Mouse (Mus musculus) bone marrow macrophage, adult 2 months (primary cell): Measurements from ENCODE around the gene Dhx16. TPM values are rescaled to one million over a fixed set of nuclear protein-coding genes. Genes with fewer than 3 reads are reported as not detected.
A peak's percentile ranks its signal among the peaks of the same experiment; 100 is the strongest.
"Not testable (repeated sequence)": the region's sequence is repeated elsewhere in the genome, so short reads cannot be mapped to it uniquely, and the experiment has no call there.

Source experiments
- H3K27ac ChIP-seq: 2 replicates; pipeline ENCODE4 v1.5.1; 2012; ENCODE audit warnings: low read depth, low read length; ENCODE audit not compliant: insufficient read depth
- H3K4me1 ChIP-seq: 2 replicates; pipeline ENCODE4 v1.6.1; 2012; ENCODE audit warnings: low read length; ENCODE audit not compliant: control insufficient read depth, insufficient read depth
- H3K4me3 ChIP-seq: 2 replicates; pipeline ENCODE4 v1.5.1; 2012; ENCODE audit warnings: mild to moderate bottlenecking, low read length, moderate library complexity; ENCODE audit not compliant: insufficient read depth
- CTCF ChIP-seq: IDR thresholded peaks from 2 replicates; pipeline ENCODE4 v1.5.1; 2012; ENCODE audit warnings: low read depth, mild to moderate bottlenecking, low read length, moderate library complexity
- POLR2A ChIP-seq: IDR thresholded peaks from 2 replicates; pipeline ENCODE4 v1.6.1; 2012; ENCODE audit warnings: mild to moderate bottlenecking, low read depth, low read length, borderline replicate concordance
- polyA plus RNA-seq: library from polyadenylated mRNA; stranded (reverse); fragments of >200 nt; gene quantifications from 2 replicates; pipeline ENCODE4 v1.2.4, GENCODE M21; 2012; ENCODE audit not compliant: missing spikeins, insufficient read depth, insufficient read length

Gene Dhx16
- polyA plus RNA-seq, 1 experiment: 57.5 TPM

- Histone ChIP-seq H3K4me3 (no peak overlapping the region), H3K27ac (no peak overlapping the region), H3K4me1 (peaks cover 25% of the 10 kb centered on the region)
- TF ChIP-seq POLR2A: no peak
- TF ChIP-seq CTCF: no peak
Observed at GRCm38 (mm10) chr17:35920384-35920783, 40.8 kb downstream of the Dhx16 start.

- H3K27ac ChIP-seq: no peak overlapping the region
- no peak overlapping the region for H3K4me3 ChIP-seq
- H3K4me1 ChIP-seq: peaks cover 25% of the 10 kb centered on the region
- TF ChIP-seq CTCF (no peak), POLR2A (no peak)
Observed at GRCm38 (mm10) chr17:35920862-35921562, 41.4 kb downstream of the Dhx16 start.

DNA sequence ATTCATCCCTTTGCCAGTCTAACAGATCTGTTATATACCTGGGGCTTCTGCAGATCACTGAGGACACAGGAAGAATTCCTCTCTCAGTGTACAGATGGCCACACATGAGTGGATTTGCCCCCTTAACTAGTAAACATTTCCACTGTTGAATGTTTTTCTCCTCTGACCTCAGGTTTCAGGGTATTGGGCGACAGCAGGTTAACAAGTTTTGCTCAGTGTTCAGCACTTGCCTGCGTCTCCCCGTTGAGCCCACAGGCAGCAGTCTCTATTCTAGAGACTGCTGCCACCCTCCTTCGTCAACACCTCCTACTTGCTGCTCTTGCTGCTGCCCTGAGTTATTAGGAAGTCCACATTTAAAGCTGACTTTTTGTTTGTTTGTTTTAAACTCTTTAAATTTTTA, 42.1 kb downstream of the Dhx16 start:
- TF ChIP-seq CTCF (no peak), POLR2A (no peak)
- Histone ChIP-seq H3K4me3 (no peak overlapping the region), H3K4me1 (peaks cover 28% of the 10 kb centered on the region), H3K27ac (no peak overlapping the region)

GRCm38 (mm10) chr17:35922566-35922965, 42.9 kb downstream of the Dhx16 start:
- no peak overlapping the region for H3K27ac ChIP-seq
- TF ChIP-seq CTCF: no peak
- no peak for TF ChIP-seq POLR2A
- no peak overlapping the region for H3K4me3 ChIP-seq
- peaks cover 28% of the 10 kb centered on the region for H3K4me1 ChIP-seq

DNA sequence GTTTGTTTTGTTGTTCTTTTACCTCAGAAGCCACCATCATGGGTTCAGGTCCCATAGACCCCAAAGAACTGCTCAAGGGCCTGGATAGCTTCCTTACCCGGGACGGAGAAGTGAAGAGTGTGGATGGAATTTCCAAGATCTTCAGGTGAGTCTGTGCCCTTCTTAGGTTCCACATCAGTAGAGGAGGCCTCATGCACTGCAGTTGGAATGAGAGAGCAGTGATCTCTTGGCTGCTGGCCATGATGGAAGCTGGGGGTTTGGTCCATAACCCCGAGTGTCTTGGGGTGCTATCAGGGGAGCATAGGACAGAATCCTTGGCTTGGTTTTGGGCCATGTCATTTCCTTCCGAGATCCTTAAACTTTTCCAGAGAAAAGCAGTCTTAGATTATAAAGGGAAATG, 43.7 kb downstream of the Dhx16 start:
- Histone ChIP-seq H3K4me1 (peaks cover 31% of the 10 kb centered on the region), H3K27ac (no peak overlapping the region), H3K4me3 (no peak overlapping the region)
- TF ChIP-seq POLR2A (no peak), CTCF (no peak)

DNA sequence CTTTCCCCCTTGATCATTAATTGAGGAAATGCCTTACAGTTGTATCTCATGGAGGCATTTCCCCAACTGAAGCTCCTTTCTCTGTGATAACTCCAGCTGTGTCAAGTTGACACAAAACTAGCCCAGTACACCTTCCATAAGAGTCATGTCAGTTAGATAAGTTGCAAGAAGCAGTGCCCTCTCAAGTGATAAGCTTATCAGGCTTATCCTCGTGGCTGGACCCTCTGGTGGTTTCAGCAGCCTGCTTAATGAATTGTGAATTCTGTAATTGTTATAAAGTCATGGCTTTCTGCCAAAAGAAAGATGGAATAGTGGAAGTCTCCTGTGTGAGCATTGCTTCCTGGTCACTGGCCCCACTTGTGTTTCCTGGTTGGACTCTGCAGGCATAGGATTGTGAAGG, 47.9 kb downstream of the Dhx16 start:
- TF ChIP-seq CTCF (no peak), POLR2A (no peak)
- Histone ChIP-seq H3K4me3 (no peak overlapping the region), H3K27ac (no peak overlapping the region), H3K4me1 (peaks cover 7% of the 10 kb centered on the region)

GRCm38 (mm10) chr17:35929534-35929933, 49.9 kb downstream of the Dhx16 start:
- Histone ChIP-seq H3K27ac (no peak overlapping the region), H3K4me3 (no peak overlapping the region), H3K4me1 (peaks cover 7% of the 10 kb centered on the region)
- TF ChIP-seq POLR2A: no peak
- TF ChIP-seq CTCF: no peak

DNA sequence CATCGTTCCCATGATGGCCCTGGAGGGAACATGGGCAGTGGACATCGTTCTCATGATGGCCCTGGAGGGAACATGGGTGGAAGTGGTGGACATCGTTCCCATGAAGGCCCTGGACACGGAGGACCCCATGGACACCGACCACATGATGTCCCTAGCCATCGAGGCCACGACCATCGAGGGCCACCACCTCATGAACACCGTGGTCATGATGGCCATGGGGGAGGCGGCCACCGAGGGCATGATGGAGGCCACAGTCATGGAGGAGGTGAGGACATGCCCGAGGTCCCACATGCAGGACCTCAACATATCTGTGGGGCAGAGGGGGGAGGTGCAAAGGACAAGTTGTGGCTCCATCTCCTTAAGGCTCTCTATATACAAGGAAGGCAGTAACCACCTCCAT, 51.0 kb downstream of the Dhx16 start:
- Histone ChIP-seq H3K4me1 (peaks cover 7% of the 10 kb centered on the region), H3K27ac (no peak overlapping the region), H3K4me3 (no peak overlapping the region)
- TF ChIP-seq POLR2A: no peak
- TF ChIP-seq CTCF: no peak

DNA sequence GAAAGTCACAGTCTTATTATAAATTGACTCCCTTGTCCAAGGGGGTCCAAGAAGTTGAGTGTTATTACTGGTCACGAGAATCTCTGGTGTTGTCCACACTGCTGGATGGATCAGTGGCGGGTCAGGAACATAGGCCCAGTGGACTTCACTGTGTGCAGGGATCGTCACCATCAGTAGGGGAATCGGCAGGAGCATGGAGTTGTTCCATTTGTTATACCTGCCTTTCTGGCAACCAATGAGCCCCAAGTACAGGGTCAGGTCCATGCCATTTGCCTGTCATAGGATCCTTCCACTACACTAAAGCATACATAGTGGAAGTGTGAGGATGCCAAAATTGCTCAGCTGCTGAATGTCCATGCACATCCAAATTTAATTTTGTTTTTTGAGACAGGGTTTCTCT, 53.0 kb downstream of the Dhx16 start:
- Histone ChIP-seq H3K4me3 (no peak overlapping the region), H3K4me1 (peaks cover 3% of the 10 kb centered on the region; the same call in 1 of the 2 replicates), H3K27ac (no peak overlapping the region)
- TF ChIP-seq POLR2A (no peak), CTCF (no peak)

DNA sequence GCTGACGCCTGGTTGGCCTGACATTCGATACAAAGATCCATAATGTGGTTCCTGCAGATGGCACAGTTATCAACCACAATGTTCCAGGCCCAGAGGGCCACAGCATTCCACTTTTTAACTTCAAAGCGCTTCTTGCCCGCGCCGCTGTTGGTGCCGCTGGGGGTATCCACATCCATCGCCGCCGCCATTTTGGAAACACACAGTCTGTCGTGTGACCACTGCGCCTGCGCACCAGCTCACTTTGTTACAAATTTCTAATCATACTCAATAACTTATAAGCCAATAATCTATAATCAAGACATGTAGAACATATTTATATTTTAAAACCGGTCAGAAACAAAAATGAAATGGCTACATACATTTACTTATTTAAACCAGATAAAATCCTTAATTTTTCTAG, 56.1 kb downstream of the Dhx16 start:
- H3K4me3 ChIP-seq, H3K4me1 ChIP-seq, H3K27ac ChIP-seq: not testable (repeated sequence)

- no peak overlapping the region for H3K4me3 ChIP-seq
- H3K4me1 ChIP-seq: no peaks in the 10 kb centered on the region
- H3K27ac ChIP-seq: no peak overlapping the region
- TF ChIP-seq POLR2A: no peak
- TF ChIP-seq CTCF: peak; percentile 79
Observed at GRCm38 (mm10) chr17:35937700-35938348, 58.2 kb downstream of the Dhx16 start.
